Mouse (Mus musculus) spleen, embryonic (tissue): ENCODE results near the gene Nutf2.

ENCODE experiments used
- CTCF ChIA-PET: fragments of 350-600 bp; sonication (Branson Sonifier 250); formaldehyde crosslinking; loops from one replicate; lab custom pipeline; 2022; lab: Charles Lee

Gene Nutf2

DNA sequence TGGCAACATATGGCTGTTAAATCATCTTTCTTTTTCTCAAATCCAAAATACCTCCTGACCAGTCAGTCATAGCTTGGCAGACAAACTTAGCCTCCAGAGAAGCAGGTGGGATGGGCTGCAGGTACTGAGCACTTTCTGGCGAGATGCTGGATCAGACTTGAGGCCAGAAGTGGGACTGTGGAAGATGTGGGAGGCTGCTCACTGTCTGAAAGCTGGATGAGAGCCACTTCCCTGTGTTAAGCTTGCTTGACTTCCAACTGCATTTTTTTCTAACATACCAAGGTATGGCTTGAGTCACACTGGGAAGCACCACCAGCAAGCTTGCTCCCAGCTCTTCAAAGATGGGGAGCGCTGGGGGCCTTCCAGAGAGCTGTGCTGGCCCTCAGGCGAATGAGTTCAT, 64.7 kb downstream of the Nutf2 start:
- CTCF ChIA-PET: no interaction called here
